Mouse (Mus musculus) heart, embryonic 13.5 days (tissue): ENCODE measurements at regions not wholly inside any gene's neighbourhood (a gene's known extent, or its start where the extent isn't known, plus 50 kb on each side); places are given as distances from the start of the nearest gene placed in this dataset.
A peak's percentile ranks its signal among the peaks of the same experiment; 100 is the strongest.
"Not testable (repeated sequence)": the region's sequence is repeated elsewhere in the genome, so short reads cannot be mapped to it uniquely, and the experiment has no call there.

ENCODE experiments used
- ATAC-seq: fragments of 200-750 bp; cut with Nextera tagmentation; 2 replicates; pipeline ENCODE4 v1.8.0; 2017; ENCODE audit warnings: moderate TSS enrichment; ENCODE audit not compliant: insufficient number of reproducible peaks, low FRiP score, low TSS enrichment; ENCODE audit errors: extremely low read depth
- H3K27ac ChIP-seq: fragments of 300-500 bp; sonication (generic); replicated peaks from 2 replicates; pipeline ENCODE4 v1.5.1; 2015; ENCODE audit warnings: moderate library complexity, mild to moderate bottlenecking, inconsistent platforms
- H3K27me3 ChIP-seq: fragments of 300-500 bp; sonication (generic); replicated peaks from 2 replicates; pipeline ENCODE4 v1.6.1; 2015; ENCODE audit warnings: mild to moderate bottlenecking, inconsistent platforms
- H3K36me3 ChIP-seq: fragments of 300-500 bp; sonication (generic); 2 replicates; pipeline ENCODE4 v1.6.1; 2015; ENCODE audit warnings: mild to moderate bottlenecking, inconsistent platforms
- H3K4me1 ChIP-seq: fragments of 300-500 bp; sonication (generic); 2 replicates; pipeline ENCODE4 v1.6.1; 2015; ENCODE audit warnings: inconsistent platforms
- H3K4me2 ChIP-seq: fragments of 300-500 bp; sonication (generic); 2 replicates; pipeline ENCODE4 v1.6.1; 2015; ENCODE audit warnings: inconsistent platforms, mild to moderate bottlenecking, moderate library complexity
- H3K4me3 ChIP-seq: fragments of 300-500 bp; sonication (generic); 2 replicates; pipeline ENCODE4 v1.5.1; 2015; ENCODE audit warnings: moderate library complexity, mild to moderate bottlenecking, inconsistent platforms
- H3K9ac ChIP-seq: fragments of 300-500 bp; sonication (generic); 2 replicates; pipeline ENCODE4 v1.6.1; 2015; ENCODE audit warnings: inconsistent platforms, mild to moderate bottlenecking, moderate library complexity
- H3K9me3 ChIP-seq: fragments of 300-500 bp; sonication (generic); 2 replicates; pipeline ENCODE4 v1.6.1; 2016; ENCODE audit warnings: inconsistent platforms
- WGBS: fragments of 180-500 bp; shearing (Covaris S2); methylation state at CpG from one replicate; pipeline ENCODE4 v1.1.7; 2015; ENCODE audit warnings: mixed read lengths; 5-methylcytosine and 5-hydroxymethylcytosine counted together

DNA sequence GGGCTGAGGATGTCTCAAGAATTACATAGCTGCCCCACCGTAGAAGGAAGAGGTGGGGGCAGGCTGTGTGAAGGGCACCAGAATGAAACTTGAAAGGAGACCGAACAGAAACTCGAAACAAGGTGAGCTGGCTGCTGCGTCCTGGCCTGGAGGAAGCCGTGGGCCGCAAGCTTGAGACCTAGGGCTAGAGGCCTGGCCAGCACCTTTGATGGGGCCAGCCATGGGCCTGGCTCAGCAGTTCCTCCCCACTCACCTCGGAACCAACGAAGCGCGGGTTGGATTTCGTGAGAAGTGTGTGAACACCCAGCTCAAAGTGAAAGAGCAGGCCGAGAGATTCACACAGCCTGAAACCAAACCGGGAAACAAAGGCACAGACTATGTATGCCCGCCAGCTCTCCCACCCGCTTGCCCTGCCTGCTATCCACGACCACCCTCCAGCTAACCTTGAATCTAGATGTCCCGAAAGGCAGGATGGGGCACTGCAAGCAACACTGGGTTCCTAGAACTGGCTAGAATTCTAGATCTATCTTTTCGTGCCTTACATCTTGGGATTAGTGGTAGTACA, 306.3 kb upstream of the 3110018I06Rik start:
- H3K4me1 ChIP-seq: no peaks in the 10 kb centered on the region
- H3K9me3 ChIP-seq: no peaks in the 10 kb centered on the region
- WGBS: 83% methylated on average over 18 of the region's 18 CpGs
- H3K27ac ChIP-seq: no peak overlapping the region
- ATAC-seq: no peak
- no peak overlapping the region for H3K4me3 ChIP-seq
- no peaks in the 10 kb centered on the region for H3K36me3 ChIP-seq
- H3K4me2 ChIP-seq: no peak overlapping the region
- H3K9ac ChIP-seq: no peak overlapping the region
- peaks cover 11% of the 10 kb centered on the region for H3K27me3 ChIP-seq

DNA sequence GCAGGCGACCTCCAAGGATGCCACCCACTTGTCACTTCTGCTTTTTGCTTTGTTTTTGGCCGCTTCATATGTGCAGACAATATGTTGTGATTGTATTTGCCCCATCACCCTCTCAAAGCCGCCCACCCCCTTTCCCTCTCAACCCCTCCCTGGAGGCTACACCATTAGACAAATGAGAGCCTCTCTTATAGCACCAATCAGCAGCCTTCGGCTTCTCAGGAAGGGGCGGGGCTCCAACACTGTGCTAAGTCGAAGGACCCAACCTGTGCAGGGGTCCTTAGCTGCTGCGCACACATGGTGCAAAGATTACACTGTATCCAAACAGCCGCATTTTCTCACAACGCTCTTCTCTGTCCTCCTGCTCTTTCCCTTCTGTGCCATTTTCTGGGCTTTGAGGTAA, 305.1 kb upstream of the 3110018I06Rik start:
- Histone ChIP-seq H3K9ac (no peak overlapping the region), H3K27me3 (peaks cover 11% of the 10 kb centered on the region), H3K4me3 (no peak overlapping the region), H3K9me3 (no peaks in the 10 kb centered on the region), H3K4me2 (peak overlapping the region; percentile 21; the same call in 1 of the 2 replicates), H3K27ac (no peak overlapping the region), H3K4me1 (no peaks in the 10 kb centered on the region), H3K36me3 (no peaks in the 10 kb centered on the region)
- WGBS: 50% methylated on average over 9 of the region's 9 CpGs
- no peak for ATAC-seq

DNA sequence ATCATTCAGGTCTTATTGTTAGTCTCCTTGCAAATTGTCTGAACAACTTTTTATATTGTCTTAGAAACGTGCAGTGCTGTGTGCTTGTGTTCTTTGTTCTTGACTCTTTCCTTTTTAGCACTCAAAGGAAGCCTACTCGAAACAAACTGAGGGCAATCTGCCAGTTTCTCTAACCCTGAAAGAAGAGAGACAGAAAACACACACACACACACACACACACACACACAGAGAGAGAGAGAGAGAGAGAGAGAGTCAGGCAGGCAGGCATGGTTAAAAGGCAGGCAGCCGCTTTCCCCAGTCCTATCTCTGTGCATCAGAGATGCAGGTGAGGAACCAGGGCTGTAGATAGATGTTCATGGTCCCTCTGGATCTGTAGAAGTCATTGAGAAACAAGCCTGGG, 304.0 kb upstream of the 3110018I06Rik start:
- whole genome bisulfite sequencing: 62% methylated on average over 3 of the region's 3 CpGs
- Histone ChIP-seq H3K4me1 (no peaks in the 10 kb centered on the region), H3K4me2 (no peak overlapping the region), H3K27me3 (peaks cover 11% of the 10 kb centered on the region), H3K27ac (no peak overlapping the region), H3K9me3 (no peaks in the 10 kb centered on the region), H3K4me3 (no peak overlapping the region), H3K36me3 (no peaks in the 10 kb centered on the region), H3K9ac (no peak overlapping the region)
- no peak for ATAC-seq

DNA sequence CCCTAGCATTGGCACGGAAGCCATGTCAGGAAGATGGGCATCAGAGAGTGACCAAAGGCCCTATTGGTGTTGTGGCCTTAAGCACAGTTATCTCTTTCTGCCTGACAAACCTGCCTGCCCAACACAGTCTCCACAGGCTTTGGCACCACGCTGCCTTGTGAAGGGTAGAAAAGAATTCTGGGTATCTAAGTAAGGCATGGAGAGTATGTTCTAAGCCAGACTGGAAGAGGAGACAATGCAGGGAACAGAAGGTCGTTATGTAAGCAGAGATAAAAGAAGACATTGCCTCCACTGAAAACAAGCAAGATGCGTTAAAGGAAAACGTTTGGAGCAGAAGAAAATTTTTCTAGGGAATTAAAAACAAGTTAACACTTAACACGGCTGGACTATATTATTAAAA, 302.1 kb upstream of the 3110018I06Rik start:
- H3K4me2 ChIP-seq: no peak overlapping the region
- H3K36me3 ChIP-seq: no peaks in the 10 kb centered on the region
- 69% methylated on average over 6 of the region's 6 CpGs for WGBS
- H3K4me1 ChIP-seq: no peaks in the 10 kb centered on the region
- peaks cover 11% of the 10 kb centered on the region for H3K27me3 ChIP-seq
- H3K4me3 ChIP-seq: no peak overlapping the region
- no peaks in the 10 kb centered on the region for H3K9me3 ChIP-seq
- no peak overlapping the region for H3K27ac ChIP-seq
- ATAC-seq: no peak
- H3K9ac ChIP-seq: no peak overlapping the region

DNA sequence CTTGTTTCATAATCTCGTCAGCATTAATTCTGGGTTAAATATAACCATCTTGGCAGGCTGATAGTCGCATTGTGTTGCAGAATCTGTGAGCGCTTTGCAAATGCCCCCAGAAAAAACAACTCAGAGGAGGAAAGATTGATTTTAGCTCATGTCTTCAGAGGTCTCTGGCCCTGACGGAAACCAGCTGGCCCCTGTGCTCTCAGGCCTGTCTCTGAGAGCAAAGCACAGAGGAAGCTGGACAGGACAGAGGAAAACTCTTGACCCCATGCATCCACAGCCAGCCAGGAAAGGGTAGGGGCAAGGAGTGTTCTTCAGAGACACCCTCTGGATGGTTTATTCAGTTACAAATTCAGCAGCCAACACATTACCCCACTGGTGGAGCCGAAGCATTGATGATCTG, 300.4 kb upstream of the 3110018I06Rik start:
- no peaks in the 10 kb centered on the region for H3K36me3 ChIP-seq
- WGBS: 54% methylated on average over 5 of the region's 5 CpGs
- no peaks in the 10 kb centered on the region for H3K4me1 ChIP-seq
- ATAC-seq: no peak
- H3K9ac ChIP-seq: no peak overlapping the region
- H3K27ac ChIP-seq: no peak overlapping the region
- no peak overlapping the region for H3K4me3 ChIP-seq
- H3K9me3 ChIP-seq: no peaks in the 10 kb centered on the region
- no peak overlapping the region for H3K4me2 ChIP-seq
- peaks cover 8% of the 10 kb centered on the region for H3K27me3 ChIP-seq

DNA sequence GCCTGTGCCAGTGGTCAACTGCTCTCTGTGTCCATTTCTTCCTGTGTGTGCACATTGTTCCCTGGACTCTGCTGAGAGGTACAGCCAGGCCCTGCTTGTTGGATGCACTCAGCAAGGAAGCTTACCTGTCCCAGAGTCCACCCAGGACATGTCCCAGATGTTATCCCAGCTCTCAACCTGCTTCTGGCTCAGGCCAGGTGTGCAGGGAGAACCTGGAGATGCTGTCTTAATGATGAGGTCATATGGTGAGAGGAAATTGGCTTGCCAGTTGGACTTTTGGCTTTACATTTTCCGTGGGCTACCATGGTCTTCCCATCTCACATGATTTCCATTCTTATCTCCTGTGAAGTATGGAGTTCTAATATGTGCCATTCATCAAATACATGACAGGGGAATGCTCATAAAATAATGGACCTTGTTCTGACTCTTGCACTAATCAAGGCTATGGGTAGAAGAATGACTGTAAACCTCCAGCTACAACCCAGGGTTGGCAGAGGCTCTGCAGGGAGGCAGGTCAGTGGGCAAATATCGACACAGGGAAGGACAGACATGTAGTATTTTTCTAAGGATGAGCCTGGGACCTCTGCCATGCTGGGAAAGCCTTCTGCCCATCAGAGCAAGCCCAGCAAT, 289.9 kb upstream of the 3110018I06Rik start:
- H3K4me2 ChIP-seq: no peak overlapping the region
- no peak overlapping the region for H3K4me3 ChIP-seq
- WGBS: 64% methylated on average over 2 of the region's 2 CpGs
- no peaks in the 10 kb centered on the region for H3K9me3 ChIP-seq
- no peaks in the 10 kb centered on the region for H3K4me1 ChIP-seq
- no peaks in the 10 kb centered on the region for H3K27me3 ChIP-seq
- H3K9ac ChIP-seq: no peak overlapping the region
- no peaks in the 10 kb centered on the region for H3K36me3 ChIP-seq
- no peak for ATAC-seq
- H3K27ac ChIP-seq: no peak overlapping the region

DNA sequence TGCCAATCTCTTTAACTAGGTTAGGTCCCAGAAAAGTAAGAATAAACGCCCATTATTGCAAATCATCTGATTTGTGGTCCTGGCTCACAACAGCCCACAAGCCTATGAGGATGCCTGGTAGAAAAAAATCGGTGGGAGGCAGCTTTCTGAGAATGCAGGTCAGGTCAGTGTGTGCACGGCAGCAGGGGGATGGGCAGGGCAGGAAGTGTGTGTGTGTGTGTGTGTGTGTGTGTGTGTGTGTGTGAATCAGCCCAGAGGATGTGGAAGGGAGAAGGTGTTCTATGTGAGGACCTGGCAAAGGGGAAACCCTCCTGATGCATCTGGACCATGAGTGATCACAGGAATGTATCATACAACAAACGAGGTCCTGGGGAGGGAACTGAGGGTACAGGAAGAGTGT, 287.5 kb upstream of the 3110018I06Rik start:
- Histone ChIP-seq H3K27ac (no peak overlapping the region), H3K27me3 (no peaks in the 10 kb centered on the region), H3K4me1 (no peaks in the 10 kb centered on the region), H3K4me2 (no peak overlapping the region), H3K9me3 (no peaks in the 10 kb centered on the region), H3K9ac (no peak overlapping the region), H3K36me3 (no peaks in the 10 kb centered on the region), H3K4me3 (no peak overlapping the region)
- ATAC-seq: no peak
- 51% methylated on average over 4 of the region's 4 CpGs for WGBS

DNA sequence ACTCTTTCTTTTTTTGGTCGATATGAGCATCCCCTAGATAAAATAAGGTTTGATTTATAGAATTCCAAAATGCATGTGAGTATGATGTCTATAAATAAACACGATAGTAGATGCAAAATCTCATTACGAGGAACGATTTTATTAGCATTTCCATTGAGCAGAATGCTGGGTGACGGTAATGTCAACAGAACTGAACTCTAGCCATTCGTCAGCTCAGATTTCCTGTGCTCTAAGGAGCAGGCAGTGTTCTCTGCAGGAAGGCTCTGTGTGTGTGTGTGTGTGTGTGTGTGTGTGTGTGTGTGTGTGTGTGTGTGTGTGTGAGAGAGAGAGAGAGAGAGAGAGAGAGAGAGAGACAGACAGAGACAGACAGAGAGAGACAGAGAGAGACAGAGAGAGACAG, 279.6 kb upstream of the 3110018I06Rik start:
- not testable (repeated sequence) for H3K27me3 ChIP-seq, H3K36me3 ChIP-seq, H3K9me3 ChIP-seq, H3K9ac ChIP-seq, H3K4me2 ChIP-seq, H3K4me3 ChIP-seq, ATAC-seq, H3K27ac ChIP-seq, H3K4me1 ChIP-seq
- WGBS: 66% methylated on average over 6 of the region's 6 CpGs

DNA sequence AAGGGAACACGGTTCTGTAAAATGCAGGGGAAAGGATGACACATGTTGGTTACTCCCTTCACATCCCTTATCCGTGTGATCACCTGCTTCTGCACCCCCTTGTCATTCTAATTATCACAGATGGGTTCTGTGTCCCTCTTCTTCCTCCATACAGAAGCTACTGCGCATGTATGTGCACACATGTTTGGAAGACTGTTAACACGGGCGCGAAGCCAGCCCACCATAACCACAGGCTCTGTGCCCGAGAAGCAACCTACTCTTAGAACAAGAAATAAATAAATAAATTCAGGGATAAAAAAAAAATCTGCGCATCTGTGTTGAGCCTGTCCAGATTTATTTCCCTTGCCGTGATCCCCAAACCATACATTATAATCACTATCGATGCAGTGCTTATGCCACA, 275.6 kb upstream of the 3110018I06Rik start:
- Histone ChIP-seq H3K4me3 (no peak overlapping the region), H3K36me3 (no peaks in the 10 kb centered on the region), H3K9ac (no peak overlapping the region), H3K4me1 (no peaks in the 10 kb centered on the region), H3K9me3 (no peaks in the 10 kb centered on the region), H3K4me2 (no peak overlapping the region), H3K27me3 (0 out of 2 replicates have a peak, but pooled peaks cover 3% of the 10 kb centered on the region), H3K27ac (no peak overlapping the region)
- 82% methylated on average over 10 of the region's 10 CpGs for WGBS
- ATAC-seq: no peak

DNA sequence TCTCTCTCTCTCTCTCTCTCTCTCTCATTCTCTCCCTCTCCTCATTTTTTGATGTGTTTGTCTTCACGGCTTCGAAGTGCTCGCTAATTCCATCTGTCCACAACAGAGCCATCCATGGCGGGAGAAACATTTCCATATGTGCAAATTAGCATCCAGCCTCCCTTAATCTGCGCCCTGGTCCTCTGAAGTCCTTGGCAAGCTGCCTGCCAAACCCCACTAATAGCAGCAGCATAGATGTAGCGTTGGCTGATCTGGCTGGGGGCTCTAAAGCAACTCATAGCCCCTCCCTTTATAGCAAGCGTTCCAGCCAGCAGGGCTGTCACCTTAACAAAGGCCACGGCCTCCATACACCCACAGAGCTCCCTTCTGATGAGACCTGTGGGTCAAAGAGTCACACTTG, 272.3 kb upstream of the 3110018I06Rik start:
- 63% methylated on average over 8 of the region's 8 CpGs for WGBS
- H3K4me1 ChIP-seq: no peaks in the 10 kb centered on the region
- H3K27ac ChIP-seq: no peak overlapping the region
- no peak for ATAC-seq
- no peak overlapping the region for H3K9ac ChIP-seq
- H3K4me2 ChIP-seq: no peak overlapping the region
- 0 out of 2 replicates have a peak, but pooled peaks cover 3% of the 10 kb centered on the region for H3K27me3 ChIP-seq
- no peaks in the 10 kb centered on the region for H3K9me3 ChIP-seq
- no peaks in the 10 kb centered on the region for H3K36me3 ChIP-seq
- no peak overlapping the region for H3K4me3 ChIP-seq

DNA sequence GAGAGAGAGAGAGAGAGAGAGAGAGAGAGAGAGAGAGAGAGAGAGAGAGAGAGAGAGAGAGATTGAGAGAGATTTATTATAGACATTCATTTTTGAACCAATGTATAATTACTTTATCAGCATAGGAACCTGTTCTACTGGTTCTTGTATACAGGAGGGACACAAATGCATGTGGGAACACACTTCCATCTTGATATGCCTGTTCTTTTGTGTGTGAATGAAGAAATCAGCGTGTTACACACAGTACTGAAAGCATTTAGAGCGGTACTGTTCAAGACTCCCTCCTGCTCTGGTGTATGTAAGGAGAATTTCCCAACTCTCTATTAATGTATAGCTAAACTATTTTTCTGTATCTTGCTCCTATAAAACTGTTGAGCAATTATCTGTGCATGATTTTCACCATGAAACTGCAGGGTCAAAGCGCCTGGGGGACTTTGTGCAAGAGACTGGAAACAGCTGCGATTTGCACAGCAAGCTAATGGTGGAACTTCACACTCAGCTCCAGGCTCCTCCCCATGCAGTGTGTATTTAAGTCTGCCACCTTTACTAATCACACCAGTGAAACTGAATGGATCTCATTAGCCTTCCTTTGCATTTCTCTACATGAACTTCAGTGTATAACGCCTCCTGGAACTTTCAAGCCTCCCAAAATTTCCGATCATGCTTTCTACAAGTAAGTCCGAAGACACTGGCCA, 267.0 kb upstream of the 3110018I06Rik start:
- H3K9me3 ChIP-seq: no peaks in the 10 kb centered on the region
- WGBS: 72% methylated on average over 7 of the region's 7 CpGs
- ATAC-seq: no peak

DNA sequence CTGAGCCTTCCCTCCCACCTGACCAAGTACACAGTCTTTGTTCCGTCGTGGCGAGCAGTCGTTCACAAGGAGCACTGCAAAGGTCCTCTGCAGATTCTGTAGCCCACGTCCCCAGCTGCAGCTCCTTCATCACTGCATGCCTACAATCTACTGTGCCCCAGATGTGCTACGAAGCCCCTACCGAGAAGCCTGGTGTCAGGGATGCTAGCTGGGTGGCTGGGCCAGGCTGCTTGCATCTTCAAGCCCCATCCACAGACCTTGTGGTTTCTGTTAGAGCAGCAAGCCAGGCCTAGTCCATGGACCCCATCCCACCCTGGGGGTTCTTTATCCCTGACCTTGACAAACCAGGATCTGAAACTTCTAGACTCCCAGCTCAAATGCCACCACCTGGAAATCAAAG, 266.3 kb upstream of the 3110018I06Rik start:
- Histone ChIP-seq H3K4me3 (no peak overlapping the region), H3K9me3 (peaks cover 2% of the 10 kb centered on the region; the same call in 1 of the 2 replicates), H3K27ac (no peak overlapping the region), H3K36me3 (no peaks in the 10 kb centered on the region), H3K4me1 (no peaks in the 10 kb centered on the region), H3K9ac (no peak overlapping the region), H3K27me3 (no peaks in the 10 kb centered on the region), H3K4me2 (no peak overlapping the region)
- WGBS: 61% methylated on average over 7 of the region's 7 CpGs
- ATAC-seq: no peak

More for the DNA sequence above, 267.0 kb upstream of the 3110018I06Rik start:
- Histone ChIP-seq H3K4me2 (no peak overlapping the region), H3K4me3 (no peak overlapping the region), H3K27me3 (0 out of 2 replicates have a peak, but pooled peaks cover 3% of the 10 kb centered on the region), H3K9ac (no peak overlapping the region), H3K27ac (no peak overlapping the region), H3K36me3 (no peaks in the 10 kb centered on the region), H3K4me1 (no peaks in the 10 kb centered on the region)
